Mouse (Mus musculus): ENCODE data around the gene Olfr1279.
"Not testable (repeated sequence)": the region's sequence is repeated elsewhere in the genome, so short reads cannot be mapped to it uniquely, and the experiment has no call there.

Gene Olfr1279

DNA sequence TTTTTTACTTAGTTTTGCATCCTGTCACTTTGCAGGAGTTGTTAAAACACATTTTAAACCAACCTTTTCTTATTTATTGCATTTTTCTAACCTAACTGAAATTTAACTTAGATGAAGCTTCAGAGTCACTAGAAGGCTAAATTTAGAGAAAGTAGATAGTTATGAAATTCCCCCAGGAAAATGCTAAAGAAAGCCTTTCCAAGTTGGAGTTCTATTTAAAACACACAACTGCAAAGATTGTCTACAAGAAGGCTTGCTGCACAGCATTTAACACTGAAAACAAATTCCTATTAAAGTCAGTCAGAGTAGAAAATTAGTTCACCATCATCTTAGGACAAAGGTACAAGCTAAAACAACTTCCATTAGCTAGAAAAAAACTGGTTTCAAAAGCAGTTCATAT, at the start of gene Olfr1279:
Gene Olfr1279 (plus strand): TSS at position 262 of the 400 bp plus-strand sequence.
- no peak for DNase-seq (ENCODE audit: low spot score in 2 of 2)

GRCm38 (mm10) chr2:111254216-111254615, 46.2 kb upstream of the Olfr1279 start, which contains the start of gene Olfr1276:
Olfr1276 (plus strand) TSS chr2:111254516.
- DNase-seq (ENCODE audit: low spot score in 2 of 2): no peak

DNA sequence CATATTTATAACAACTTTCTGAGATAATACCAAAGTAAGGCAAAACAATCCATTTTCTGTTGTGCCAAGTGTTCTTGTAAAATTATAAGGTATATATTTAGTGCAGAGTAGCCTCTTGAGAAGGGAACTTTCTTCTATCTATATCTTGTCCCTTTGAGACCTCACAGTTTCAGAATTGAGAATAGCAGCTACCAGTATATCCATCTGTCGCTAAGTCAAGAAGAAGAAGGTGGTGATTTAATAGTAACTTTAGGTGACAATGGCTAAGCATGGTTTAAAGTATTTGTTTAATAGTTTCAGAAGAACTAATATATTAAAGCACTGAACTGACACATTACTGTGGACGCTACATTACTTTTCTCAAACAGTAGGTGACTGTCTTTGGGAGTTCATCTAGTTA, 26.4 kb upstream of the Olfr1279 start, which contains the start of gene Olfr1277:
Gene Olfr1277 (minus strand): TSS at position 101 of the 400 bp plus-strand sequence.
- no peak for DNase-seq (ENCODE audit: low spot score in 2 of 2)

- DNase-seq (ENCODE audit: low spot score in 2 of 2): no peak
Measured at GRCm38 (mm10) chr2:111289836-111290235, 10.6 kb upstream of the Olfr1279 start, which contains the start of gene Olfr1278. Olfr1278 (plus strand) TSS chr2:111290136.

DNA sequence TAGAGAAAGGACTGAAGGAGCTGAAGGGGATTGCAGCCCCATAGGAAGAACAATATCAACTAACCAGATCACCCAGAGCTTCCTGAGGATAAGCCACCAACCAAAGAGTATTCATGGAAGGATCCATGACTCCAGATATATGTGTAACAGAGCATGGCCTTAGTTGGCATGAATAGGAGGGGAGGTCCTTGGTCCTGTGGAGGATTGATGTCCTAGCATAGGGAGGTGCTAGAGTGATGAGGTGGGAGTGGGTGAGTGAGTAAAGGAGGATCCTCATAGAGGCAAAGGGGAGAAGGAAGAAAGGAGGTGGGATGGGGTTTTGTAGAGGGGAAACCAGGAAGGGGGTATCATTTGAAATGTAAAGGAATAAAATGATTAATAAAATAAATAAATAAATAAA, 1.9 kb upstream of the Olfr1279 start:
- DNase-seq (ENCODE audit: low spot score in 2 of 2): no peak

GRCm38 (mm10) chr2:111313717-111314116, 13.3 kb downstream of the Olfr1279 start, which contains the start of gene Olfr1280:
Olfr1280 (plus strand) TSS chr2:111314017.
- no peak for DNase-seq (ENCODE audit: low spot score in 2 of 2)

DNA sequence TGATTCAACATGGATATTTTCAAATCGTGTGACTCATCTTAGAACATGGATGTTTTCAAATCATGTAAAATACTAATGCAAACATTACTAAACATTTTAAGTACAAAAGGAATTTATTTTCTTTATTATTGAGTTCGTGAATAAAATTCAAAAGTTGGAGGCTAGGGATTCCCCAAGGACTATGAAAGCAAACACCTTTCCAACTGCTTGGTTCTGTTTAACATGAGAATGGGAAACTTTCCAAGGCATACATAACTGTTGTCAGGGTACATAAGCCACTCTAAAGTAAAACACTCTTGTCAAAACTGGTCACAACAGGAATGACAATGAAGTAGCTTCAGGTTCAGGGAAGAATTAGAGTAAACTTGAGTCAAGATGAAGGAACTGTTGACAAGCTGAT, 25.8 kb downstream of the Olfr1279 start, which contains the start of gene Olfr1281:
Gene Olfr1281 (plus strand): TSS at position 301 of the 400 bp plus-strand sequence.
- DNase-seq (ENCODE audit: low spot score in 2 of 2): no peak

DNA sequence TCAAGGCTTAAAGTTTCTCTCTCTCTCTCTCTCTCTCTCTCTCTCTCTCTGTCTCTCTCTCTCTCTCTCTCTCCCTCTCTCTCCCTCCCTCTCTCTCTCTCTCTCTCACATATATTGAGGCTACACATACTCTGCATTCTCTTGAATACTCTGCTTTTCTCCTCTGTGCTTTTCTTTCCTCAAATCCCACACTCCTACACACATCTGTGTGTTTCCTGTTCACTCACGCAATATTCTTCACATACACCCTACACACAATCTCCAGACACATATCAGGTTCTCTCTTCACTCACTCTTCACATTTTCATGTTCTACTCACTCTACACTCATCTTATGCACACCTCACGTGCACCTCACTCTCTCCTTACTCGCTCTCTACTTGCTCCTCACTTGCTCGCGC, 33.3 kb downstream of the Olfr1279 start:
- not testable (repeated sequence) for DNase-seq (ENCODE audit: low spot score in 2 of 2)

GRCm38 (mm10) chr2:111335976-111336375, 35.5 kb downstream of the Olfr1279 start, which contains the start of gene Olfr1282:
Olfr1282 (minus strand) TSS chr2:111336076.
- DNase-seq (ENCODE audit: low spot score in 2 of 2): no peak
